Mouse (Mus musculus) embryo, embryonic 10.5 days (tissue): ENCODE results near the gene Pfn1.

Source experiments
- DNase-seq: peaks from one replicate; pipeline ENCODE4 v3.0.0-alpha.2; 2015; ENCODE audit warnings: low spot score

Pfn1 gene

GRCm38 (mm10) chr11:70674501-70674900 is 20.1 kb upstream of the Pfn1 start:
- no peak for DNase-seq

- no peak for DNase-seq
Observed at GRCm38 (mm10) chr11:70674014-70674413, 19.6 kb upstream of the Pfn1 start.

- no peak for DNase-seq
Observed at GRCm38 (mm10) chr11:70671333-70672047, 17.0 kb upstream of the Pfn1 start.

- DNase-seq, result no peak
Observed at GRCm38 (mm10) chr11:70670483-70670882, 16.0 kb upstream of the Pfn1 start.

GRCm38 (mm10) chr11:70669582-70670345 is 15.3 kb upstream of the Pfn1 start:
- DNase-seq, result peak; percentile 92

- DNase-seq, result peak; percentile 99
Observed at GRCm38 (mm10) chr11:70668771-70669505, 14.5 kb upstream of the Pfn1 start, which contains the start of gene Spag7. Gene Spag7, minus strand, starts transcription at chr11:70669416.

GRCm38 (mm10) chr11:70668335-70668770 is 13.9 kb upstream of the Pfn1 start:
- no peak for DNase-seq

GRCm38 (mm10) chr11:70667271-70668150 is 13.1 kb upstream of the Pfn1 start:
- DNase-seq, result no peak

- DNase-seq, result no peak
Observed at GRCm38 (mm10) chr11:70666687-70667086, 12.2 kb upstream of the Pfn1 start.

- DNase-seq, result no peak
Observed at GRCm38 (mm10) chr11:70664741-70665140, 10.3 kb upstream of the Pfn1 start.

- DNase-seq, result no peak
Observed at GRCm38 (mm10) chr11:70663957-70664356, 9.5 kb upstream of the Pfn1 start.

GRCm38 (mm10) chr11:70663101-70663500 is 8.7 kb upstream of the Pfn1 start:
- no peak for DNase-seq

GRCm38 (mm10) chr11:70660571-70660970 is 6.1 kb upstream of the Pfn1 start:
- no peak for DNase-seq

- DNase-seq, result no peak
Observed at GRCm38 (mm10) chr11:70658942-70659341, 4.5 kb upstream of the Pfn1 start.

GRCm38 (mm10) chr11:70658521-70658920 is 4.1 kb upstream of the Pfn1 start:
- DNase-seq, result no peak

- DNase-seq, result no peak
Observed at GRCm38 (mm10) chr11:70657991-70658390, 3.5 kb upstream of the Pfn1 start.

- no peak for DNase-seq
Observed at GRCm38 (mm10) chr11:70657573-70657972, 3.1 kb upstream of the Pfn1 start.

- DNase-seq, result peak; percentile 67
Observed at GRCm38 (mm10) chr11:70656964-70657363, 2.5 kb upstream of the Pfn1 start, which contains the start of gene Eno3. Gene Eno3, plus strand, starts transcription at chr11:70657202.

GRCm38 (mm10) chr11:70656456-70656927 is 2.0 kb upstream of the Pfn1 start:
- peak; percentile 84 for DNase-seq

- peak; percentile 78 for DNase-seq
Observed at GRCm38 (mm10) chr11:70655571-70656455, 1.4 kb upstream of the Pfn1 start.
